Mouse (Mus musculus): ENCODE measurements at regions not wholly inside any gene's neighbourhood (a gene's known extent, or its start where the extent isn't known, plus 50 kb on each side); places are given as distances from the start of the nearest gene placed in this dataset.
"Not testable (repeated sequence)": the region's sequence is repeated elsewhere in the genome, so short reads cannot be mapped to it uniquely, and the experiment has no call there.

GRCm38 (mm10) chr12:24252071-24252874 lies 155.2 kb upstream of the 9030624G23Rik start:
- H3K27me3 ChIP-seq (ENCODE audit: control insufficient read depth, insufficient read depth, low read length); H3K36me3 ChIP-seq (ENCODE audit: control insufficient read depth, insufficient read depth, low read length); H3K27ac ChIP-seq (ENCODE audit: control insufficient read depth, insufficient read depth, low read depth, low read length); H3K4me1 ChIP-seq (ENCODE audit: control insufficient read depth, insufficient read depth, low read length): not testable (repeated sequence)
- H3K4me3 ChIP-seq (ENCODE audit: control insufficient read depth, low read depth, low read length) = peak overlapping the region; percentile 45

All from testis, adult 2 months (tissue).